Mouse (Mus musculus) liver, adult 2 months (tissue): ENCODE data around the gene Gabarapl2. TPM values are rescaled to one million over a fixed set of nuclear protein-coding genes. Genes with fewer than 3 reads are reported as not detected.

Source experiments
- DNase-seq: peaks from one replicate; pipeline ENCODE4 v3.0.0-alpha.2; 2011; ENCODE audit warnings: low read depth, low spot score; ENCODE audit errors: extremely low read depth
- H3K27ac ChIP-seq: fragments of 200-500 bp; replicated peaks from 2 replicates; pipeline ENCODE4 v1.5.1; 2012; ENCODE audit warnings: low read depth, mild to moderate bottlenecking, control low read depth, inconsistent platforms, low read length; ENCODE audit not compliant: insufficient read depth
- H3K27me3 ChIP-seq: fragments of 200-500 bp; 2 replicates; pipeline ENCODE4 v1.6.1; 2012; ENCODE audit warnings: mild to moderate bottlenecking, moderate library complexity, low read length, inconsistent platforms; ENCODE audit not compliant: control insufficient read depth, insufficient read depth
- H3K36me3 ChIP-seq: fragments of 200-500 bp; 2 replicates; pipeline ENCODE4 v1.6.1; 2012; ENCODE audit warnings: low read length, inconsistent platforms; ENCODE audit not compliant: control insufficient read depth, insufficient read depth
- H3K4me1 ChIP-seq: fragments of 200-500 bp; 2 replicates; pipeline ENCODE4 v1.6.1; 2011; ENCODE audit warnings: low read length; ENCODE audit not compliant: control insufficient read depth, insufficient read depth
- H3K4me3 ChIP-seq: fragments of 200-500 bp; 2 replicates; pipeline ENCODE4 v1.5.1; 2011; ENCODE audit warnings: low read depth, mild to moderate bottlenecking, control low read depth, low read length, moderate library complexity; ENCODE audit not compliant: insufficient read depth
- H3K79me2 ChIP-seq: fragments of 200-500 bp; 2 replicates; pipeline ENCODE4 v1.6.1; 2012; ENCODE audit warnings: inconsistent platforms, mild to moderate bottlenecking, low read length, moderate library complexity; ENCODE audit not compliant: control insufficient read depth, insufficient read depth
- H3K9ac ChIP-seq: fragments of 200-500 bp; 2 replicates; pipeline ENCODE4 v1.6.1; 2012; ENCODE audit warnings: low read depth, mild to moderate bottlenecking, control low read depth, inconsistent platforms, low read length
- CTCF ChIP-seq: fragments of 200-500 bp; IDR thresholded peaks from 2 replicates; pipeline ENCODE4 v1.5.1; 2011; ENCODE audit warnings: low read depth, low read length, control low read depth
- POLR2A ChIP-seq: fragments of 200-500 bp; IDR thresholded peaks from 2 replicates; pipeline ENCODE4 v1.6.1; 2011; ENCODE audit warnings: low read length, control low read depth; ENCODE audit not compliant: insufficient read depth; ENCODE audit errors: extremely low read depth
- WGBS: fragments of 180-500 bp; shearing (Covaris S2); methylation state at CpG from one replicate; pipeline ENCODE4 v1.1.7; 2018; 5-methylcytosine and 5-hydroxymethylcytosine counted together
- polyA plus RNA-seq: library from polyadenylated mRNA; depleted of rRNA; stranded (reverse); fragments of >200 nt; gene quantifications from 2 replicates; pipeline ENCODE4 v1.2.3, GENCODE M21; 2012; rRNA removed
- total RNA-seq: library from RNA; depleted of rRNA; stranded (reverse); fragments of >200 nt; gene quantifications from 2 replicates; pipeline ENCODE4 v1.2.3, GENCODE M21; 2014; rRNA removed

The Gabarapl2 gene
- total and polyA plus RNA-seq, 2 experiments: 24.1 to 39.5 TPM

- Histone ChIP-seq H3K27me3 (no peaks in the 10 kb centered on the region), H3K4me3 (no peak overlapping the region), H3K4me1 (no peaks in the 10 kb centered on the region), H3K27ac (no peak overlapping the region), H3K36me3 (peaks cover 25% of the 10 kb centered on the region), H3K79me2 (no peaks in the 10 kb centered on the region; the same call in 1 of the 2 replicates), H3K9ac (no peak overlapping the region)
- no peak for TF ChIP-seq POLR2A
- no peak for TF ChIP-seq CTCF
- DNase-seq: no peak
- 69% methylated on average over 3 of the region's 3 CpGs for WGBS
Observed at GRCm38 (mm10) chr8:111992703-111993039, 52.2 kb downstream of the Gabarapl2 start.

Other genes starting within 250 kb of the Gabarapl2 start
- gene Ctrb1, start 249.7 kb upstream of the Gabarapl2 start, total RNA-seq: 50.9 and 134 TPM in 2 replicates
- 1.9 and 5.3 TPM in 2 replicates for gene Ctrb1, start 249.7 kb upstream of the Gabarapl2 start, polyA plus RNA-seq
- 11.3 and 18.0 TPM in 2 replicates for gene Bcar1, start 196.9 kb upstream of the Gabarapl2 start, total RNA-seq
- gene Bcar1, start 196.9 kb upstream of the Gabarapl2 start, polyA plus RNA-seq: 41.2 and 53.2 TPM in 2 replicates
- 27.6 and 40.7 TPM in 2 replicates for gene Cfdp1, start 86.4 kb upstream of the Gabarapl2 start, total RNA-seq
- gene Cfdp1, start 86.4 kb upstream of the Gabarapl2 start, polyA plus RNA-seq: 3.8 and 4.6 TPM in 2 replicates
- gene Tmem170, start 64.0 kb upstream of the Gabarapl2 start, total RNA-seq: 5.0 and 7.9 TPM in 2 replicates
- gene Tmem170, start 64.0 kb upstream of the Gabarapl2 start, polyA plus RNA-seq: 3.3 and 3.8 TPM in 2 replicates
- gene Chst5, start 30.3 kb upstream of the Gabarapl2 start, total RNA-seq: not detected in 2 replicates
- not detected in 2 replicates for gene Chst5, start 30.3 kb upstream of the Gabarapl2 start, polyA plus RNA-seq
- gene Tmem231, start 6.8 kb upstream of the Gabarapl2 start, total RNA-seq: 0.09 and 0.20 TPM in 2 replicates
- 0.17 and 0.24 TPM in 2 replicates for gene Tmem231, start 6.8 kb upstream of the Gabarapl2 start, polyA plus RNA-seq
- gene Adat1, start 51.6 kb downstream of the Gabarapl2 start, total RNA-seq: 2.8 TPM in 2 replicates
- 2.1 and 2.7 TPM in 2 replicates for gene Adat1, start 51.6 kb downstream of the Gabarapl2 start, polyA plus RNA-seq
- gene Kars, start 70.6 kb downstream of the Gabarapl2 start, total RNA-seq: 50.9 and 53.3 TPM in 2 replicates
- 27.3 and 29.5 TPM in 2 replicates for gene Kars, start 70.6 kb downstream of the Gabarapl2 start, polyA plus RNA-seq
- 4.9 and 5.2 TPM in 2 replicates for gene Terf2ip, start 70.7 kb downstream of the Gabarapl2 start, total RNA-seq
- 5.0 and 5.7 TPM in 2 replicates for gene Terf2ip, start 70.7 kb downstream of the Gabarapl2 start, polyA plus RNA-seq
- not detected in 2 replicates for gene Gm6793, start 74.3 kb downstream of the Gabarapl2 start, total RNA-seq
- gene Gm6793, start 74.3 kb downstream of the Gabarapl2 start, polyA plus RNA-seq: not detected in 2 replicates